Mouse (Mus musculus) heart, postnatal 0 days (tissue): ENCODE measurements around the gene Nav2. TPM values are rescaled to one million over a fixed set of nuclear protein-coding genes. Genes with fewer than 3 reads are reported as not detected.

Source experiments
- ATAC-seq: fragments of 200-750 bp; cut with Nextera tagmentation; 2 replicates; pipeline ENCODE4 v1.8.0; 2017; ENCODE audit warnings: low read depth, moderate number of reproducible peaks, moderate library complexity; ENCODE audit not compliant: insufficient read depth
- DNase-seq: peaks from one replicate; pipeline ENCODE4 v3.0.0-alpha.2; 2016; ENCODE audit warnings: low spot score
- H3K27ac ChIP-seq: fragments of 300-500 bp; sonication (generic); 2 replicates; pipeline ENCODE4 v1.5.1; 2014; ENCODE audit warnings: low read depth, mild to moderate bottlenecking
- H3K27me3 ChIP-seq: fragments of 300-500 bp; sonication (generic); 2 replicates; pipeline ENCODE4 v1.6.1; 2014; ENCODE audit warnings: low read length, mixed read lengths; ENCODE audit not compliant: control insufficient read depth, insufficient read depth
- H3K36me3 ChIP-seq: fragments of 300-500 bp; sonication (generic); replicated peaks from 2 replicates; pipeline ENCODE4 v1.6.1; 2014; ENCODE audit warnings: low read length, mixed read lengths; ENCODE audit not compliant: control insufficient read depth, insufficient read depth
- H3K4me1 ChIP-seq: fragments of 300-500 bp; sonication (generic); 2 replicates; pipeline ENCODE4 v1.6.1; 2014; ENCODE audit warnings: antibody characterized with exemption; ENCODE audit not compliant: control insufficient read depth, insufficient read depth
- H3K4me2 ChIP-seq: fragments of 300-500 bp; sonication (generic); 2 replicates; pipeline ENCODE4 v1.6.1; 2014; ENCODE audit warnings: low read depth, mild to moderate bottlenecking, low read length, moderate library complexity
- H3K4me3 ChIP-seq: fragments of 300-500 bp; sonication (generic); 2 replicates; pipeline ENCODE4 v1.5.1; 2014; ENCODE audit warnings: low read depth, low read length
- H3K9ac ChIP-seq: fragments of 300-500 bp; sonication (generic); replicated peaks from 2 replicates; pipeline ENCODE4 v1.6.1; 2014; ENCODE audit warnings: low read depth, low read length, mixed read lengths
- H3K9me3 ChIP-seq: fragments of 300-500 bp; sonication (generic); replicated peaks from 2 replicates; pipeline ENCODE4 v1.6.1; 2016; ENCODE audit warnings: low read length; ENCODE audit not compliant: control insufficient read depth
- CTCF ChIP-seq: IDR thresholded peaks from 2 replicates; pipeline ENCODE4 v1.5.1; 2016; ENCODE audit warnings: antibody characterized with exemption, control low read depth, low read depth
- EP300 ChIP-seq: IDR thresholded peaks from 2 replicates; pipeline ENCODE4 v1.6.1; 2016; ENCODE audit warnings: antibody characterized with exemption, low read depth
- WGBS: fragments of 180-500 bp; shearing (Covaris S2); extraction: QIAGEN DNeasy Blood & Tissue Kit; methylation state at CpG from one replicate; pipeline ENCODE4 v1.1.7; 2014; 5-methylcytosine and 5-hydroxymethylcytosine counted together
- polyA plus RNA-seq: library from polyadenylated mRNA; unstranded; fragments of >200 nt; fragmentation: Nextera tagmentation; extraction: Ambion mirVana; gene quantifications from 2 replicates; pipeline ENCODE4 v1.2.1, GENCODE M21; 2015
- total RNA-seq: library from RNA; depleted of rRNA; stranded (reverse); fragments of >200 nt; gene quantifications from 2 replicates; pipeline ENCODE4 v1.2.3, GENCODE M21; 2014; ENCODE audit warnings: low replicate concordance

The Nav2 gene
- total and polyA plus RNA-seq, 2 experiments from 2014 or later = 22.8 to 77.9 TPM

GRCm38 (mm10) chr7:48991911-48992552 lies 83.5 kb downstream of the Nav2 start:
- no peak overlapping the region for H3K27ac ChIP-seq
- H3K9me3 ChIP-seq = no peaks in the 10 kb centered on the region
- H3K4me2 ChIP-seq = no peak overlapping the region
- H3K36me3 ChIP-seq = no peaks in the 10 kb centered on the region
- TF ChIP-seq CTCF (no peak), EP300 (no peak)
- ATAC-seq (no peak; the same call in 1 of the 2 replicates), DNase-seq (no peak)
- peaks cover 7% of the 10 kb centered on the region for H3K4me1 ChIP-seq
- 17% methylated on average over 8 of the region's 8 CpGs for WGBS
- H3K4me3 ChIP-seq = no peak overlapping the region
- no peak overlapping the region for H3K9ac ChIP-seq
- no peaks in the 10 kb centered on the region for H3K27me3 ChIP-seq

GRCm38 (mm10) chr7:48995171-48995570 lies 86.7 kb downstream of the Nav2 start:
- Histone ChIP-seq H3K27me3 (no peaks in the 10 kb centered on the region), H3K4me2 (no peak overlapping the region), H3K4me1 (peaks cover 7% of the 10 kb centered on the region), H3K9me3 (no peaks in the 10 kb centered on the region), H3K36me3 (no peaks in the 10 kb centered on the region), H3K27ac (no peak overlapping the region), H3K9ac (no peak overlapping the region), H3K4me3 (no peak overlapping the region)
- ATAC-seq (no peak), DNase-seq (no peak)
- TF ChIP-seq CTCF = no peak
- TF ChIP-seq EP300 = no peak
- WGBS = 31% methylated on average over 13 of the region's 13 CpGs

GRCm38 (mm10) chr7:48995701-48996100 lies 87.2 kb downstream of the Nav2 start:
- no peaks in the 10 kb centered on the region for H3K36me3 ChIP-seq
- no peaks in the 10 kb centered on the region for H3K27me3 ChIP-seq
- no peak overlapping the region for H3K4me3 ChIP-seq
- DNase-seq (no peak), ATAC-seq (no peak)
- WGBS = 81% methylated on average over 8 of the region's 8 CpGs
- H3K4me2 ChIP-seq = no peak overlapping the region
- H3K9me3 ChIP-seq = no peaks in the 10 kb centered on the region
- H3K27ac ChIP-seq = no peak overlapping the region
- H3K9ac ChIP-seq = no peak overlapping the region
- peaks cover 10% of the 10 kb centered on the region for H3K4me1 ChIP-seq
- no peak for TF ChIP-seq EP300
- TF ChIP-seq CTCF = no peak

- Histone ChIP-seq H3K27ac (no peak overlapping the region), H3K4me1 (peaks cover 16% of the 10 kb centered on the region), H3K9me3 (no peaks in the 10 kb centered on the region), H3K36me3 (no peaks in the 10 kb centered on the region), H3K4me2 (no peak overlapping the region), H3K9ac (no peak overlapping the region), H3K27me3 (no peaks in the 10 kb centered on the region), H3K4me3 (no peak overlapping the region)
- DNase-seq (no peak), ATAC-seq (no peak)
- WGBS = 64% methylated on average over 5 of the region's 5 CpGs
- TF ChIP-seq CTCF (no peak), EP300 (no peak)
Observed at GRCm38 (mm10) chr7:48996829-48997228, 88.3 kb downstream of the Nav2 start.

- H3K4me2 ChIP-seq = no peak overlapping the region
- no peak for DNase-seq
Observed at GRCm38 (mm10) chr7:48998097-48998496, 89.6 kb downstream of the Nav2 start.

GRCm38 (mm10) chr7:48998595-48998994 lies 90.1 kb downstream of the Nav2 start:
- no peak for DNase-seq
- H3K27me3 ChIP-seq = no peaks in the 10 kb centered on the region
- ATAC-seq = no peak
- no peak overlapping the region for H3K4me3 ChIP-seq
- no peak overlapping the region for H3K27ac ChIP-seq
- H3K4me1 ChIP-seq = peaks cover 11% of the 10 kb centered on the region
- WGBS = 60% methylated on average over 10 of the region's 10 CpGs
- no peak overlapping the region for H3K9ac ChIP-seq
- TF ChIP-seq EP300 = no peak
- no peak for TF ChIP-seq CTCF
- no peak overlapping the region for H3K4me2 ChIP-seq
- H3K36me3 ChIP-seq = no peaks in the 10 kb centered on the region
- H3K9me3 ChIP-seq = no peaks in the 10 kb centered on the region

More at GRCm38 (mm10) chr7:48998097-48998496, 89.6 kb downstream of the Nav2 start:
- no peaks in the 10 kb centered on the region for H3K36me3 ChIP-seq
- TF ChIP-seq CTCF = no peak
- no peak for TF ChIP-seq EP300
- H3K27ac ChIP-seq = no peak overlapping the region
- ATAC-seq = no peak
- 74% methylated on average over 8 of the region's 8 CpGs for WGBS
- H3K4me3 ChIP-seq = no peak overlapping the region
- no peak overlapping the region for H3K9ac ChIP-seq
- no peaks in the 10 kb centered on the region for H3K27me3 ChIP-seq
- no peaks in the 10 kb centered on the region for H3K9me3 ChIP-seq
- peaks cover 11% of the 10 kb centered on the region for H3K4me1 ChIP-seq
